Mouse (Mus musculus) kidney, embryonic 16.5 days (tissue): ENCODE results near the gene Kdm5c. TPM values are rescaled to one million over a fixed set of nuclear protein-coding genes. Genes with fewer than 3 reads are reported as not detected.
"Not testable (repeated sequence)": the region's sequence is repeated elsewhere in the genome, so short reads cannot be mapped to it uniquely, and the experiment has no call there.

Source experiments
- ATAC-seq: fragments of 200-750 bp; cut with Nextera tagmentation; 2 replicates; pipeline ENCODE4 v1.8.0; 2017; ENCODE audit warnings: moderate TSS enrichment; ENCODE audit not compliant: low FRiP score, low TSS enrichment
- H3K27ac ChIP-seq: fragments of 300-500 bp; sonication (generic); 2 replicates; pipeline ENCODE4 v1.5.1; 2014; ENCODE audit warnings: low read length
- H3K27me3 ChIP-seq: fragments of 300-500 bp; sonication (generic); 2 replicates; pipeline ENCODE4 v1.6.1; 2014; ENCODE audit warnings: low read length, control low read depth, mixed read lengths; ENCODE audit not compliant: insufficient read depth
- H3K36me3 ChIP-seq: fragments of 300-500 bp; sonication (generic); 2 replicates; pipeline ENCODE4 v1.6.1; 2014; ENCODE audit warnings: low read length, control low read depth, mixed read lengths; ENCODE audit not compliant: insufficient read depth
- H3K4me1 ChIP-seq: fragments of 300-500 bp; sonication (generic); 2 replicates; pipeline ENCODE4 v1.6.1; 2014; ENCODE audit warnings: low read length, control low read depth, mixed read lengths; ENCODE audit not compliant: insufficient read depth
- H3K4me2 ChIP-seq: fragments of 300-500 bp; sonication (generic); replicated peaks from 2 replicates; pipeline ENCODE4 v1.6.1; 2014; ENCODE audit warnings: low read depth, low read length
- H3K4me3 ChIP-seq: fragments of 300-500 bp; sonication (generic); 2 replicates; pipeline ENCODE4 v1.5.1; 2014; ENCODE audit warnings: mild to moderate bottlenecking, low read length
- H3K9ac ChIP-seq: fragments of 300-500 bp; sonication (generic); replicated peaks from 2 replicates; pipeline ENCODE4 v1.6.1; 2014; ENCODE audit warnings: low read length
- H3K9me3 ChIP-seq: fragments of 300-500 bp; sonication (generic); 2 replicates; pipeline ENCODE4 v1.6.1; 2016; ENCODE audit warnings: low read length, control low read depth
- WGBS: fragments of 180-500 bp; shearing (Covaris S2); extraction: QIAGEN DNeasy Blood & Tissue Kit; methylation state at CpG from one replicate; pipeline ENCODE4 v1.1.7; 2014; 5-methylcytosine and 5-hydroxymethylcytosine counted together
- polyA plus RNA-seq: library from polyadenylated mRNA; unstranded; fragments of >200 nt; fragmentation: Nextera tagmentation; extraction: Ambion mirVana; gene quantifications from 2 replicates; pipeline ENCODE4 v1.2.1, GENCODE M21; 2015

The Kdm5c gene
- polyA plus RNA-seq, 1 experiment from 2014 or later, result 51.7 TPM

DNA sequence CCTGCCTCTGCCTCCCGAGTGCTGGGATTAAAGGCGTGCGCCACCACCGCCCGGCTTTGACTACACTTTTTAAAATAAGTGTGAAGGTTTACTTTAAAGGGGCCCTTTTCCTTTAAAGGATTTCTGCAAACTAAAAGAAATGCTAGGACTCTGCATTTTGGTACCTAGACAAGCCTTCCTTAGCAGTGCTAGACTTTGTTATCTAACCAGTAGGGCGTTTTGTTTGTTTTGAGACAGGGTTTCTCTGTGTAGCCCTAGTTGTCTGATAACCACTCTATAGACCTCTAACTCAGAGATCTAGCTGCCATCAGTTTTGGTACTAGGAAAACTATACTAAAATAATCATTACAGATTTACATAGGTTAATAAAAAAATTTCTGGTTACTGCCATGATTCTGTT lies 46.6 kb downstream of the Kdm5c start:
- H3K27me3 ChIP-seq, result no peaks in the 10 kb centered on the region
- 90% methylated on average over 6 of the region's 6 CpGs for WGBS
- H3K4me2 ChIP-seq, result no peak overlapping the region
- no peaks in the 10 kb centered on the region for H3K9me3 ChIP-seq
- no peak for ATAC-seq
- H3K4me3 ChIP-seq, result no peak overlapping the region
- H3K4me1 ChIP-seq, result no peaks in the 10 kb centered on the region
- H3K9ac ChIP-seq, result no peak overlapping the region
- H3K27ac ChIP-seq, result no peak overlapping the region
- peaks cover 19% of the 10 kb centered on the region; the same call in 1 of the 2 replicates for H3K36me3 ChIP-seq

DNA sequence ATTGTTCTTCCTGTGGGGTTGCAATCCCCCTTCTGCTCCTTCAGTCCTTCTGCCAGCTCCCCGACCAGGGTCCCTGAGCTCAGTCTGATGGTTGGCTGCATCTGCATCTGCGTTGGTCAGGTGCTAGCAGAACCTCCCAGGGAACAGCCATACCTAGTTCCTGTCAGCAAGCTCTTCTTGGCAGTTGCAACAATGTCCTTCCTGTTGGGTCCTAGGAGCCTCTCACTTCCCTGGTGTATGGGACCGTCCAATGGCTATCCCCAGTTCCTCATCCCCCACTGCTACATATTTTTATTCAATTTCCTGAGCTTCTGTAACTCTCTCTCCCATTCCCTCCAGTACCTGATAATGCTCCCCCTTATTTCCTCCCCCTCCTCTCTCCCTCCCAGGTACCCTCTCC lies 51.9 kb downstream of the Kdm5c start:
- Histone ChIP-seq H3K27ac (no peak overlapping the region), H3K36me3 (no peaks in the 10 kb centered on the region), H3K27me3 (no peaks in the 10 kb centered on the region), H3K4me2 (no peak overlapping the region), H3K9me3 (no peaks in the 10 kb centered on the region), H3K9ac (no peak overlapping the region), H3K4me3 (no peak overlapping the region), H3K4me1 (no peaks in the 10 kb centered on the region)
- ATAC-seq, result no peak
- 74% methylated on average over 3 of the region's 3 CpGs for WGBS

DNA sequence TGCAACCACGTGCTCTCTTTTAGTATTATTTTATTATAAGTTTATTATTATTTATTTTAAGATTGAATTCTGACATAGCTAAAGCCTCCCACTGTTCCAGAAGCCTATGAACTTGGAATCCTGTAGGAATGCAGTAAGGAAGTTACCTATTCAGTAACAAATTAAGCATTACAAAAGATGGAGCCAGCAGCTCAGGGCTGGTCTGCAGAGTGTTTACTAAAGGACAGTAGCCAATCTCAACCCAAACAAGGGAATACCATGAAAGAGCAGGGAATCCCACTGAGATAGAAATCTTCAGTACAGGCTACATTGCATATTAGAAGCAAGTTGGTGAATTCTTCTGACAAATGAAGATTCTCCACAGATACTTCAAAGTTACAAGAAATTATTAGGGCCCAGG lies 54.2 kb downstream of the Kdm5c start:
- not testable (repeated sequence) for ATAC-seq, H3K9ac ChIP-seq, H3K9me3 ChIP-seq, H3K4me2 ChIP-seq, H3K36me3 ChIP-seq, H3K27me3 ChIP-seq, H3K27ac ChIP-seq, H3K4me3 ChIP-seq, H3K4me1 ChIP-seq
- WGBS, result 63% methylated on average over 1 of the region's 1 CpGs

DNA sequence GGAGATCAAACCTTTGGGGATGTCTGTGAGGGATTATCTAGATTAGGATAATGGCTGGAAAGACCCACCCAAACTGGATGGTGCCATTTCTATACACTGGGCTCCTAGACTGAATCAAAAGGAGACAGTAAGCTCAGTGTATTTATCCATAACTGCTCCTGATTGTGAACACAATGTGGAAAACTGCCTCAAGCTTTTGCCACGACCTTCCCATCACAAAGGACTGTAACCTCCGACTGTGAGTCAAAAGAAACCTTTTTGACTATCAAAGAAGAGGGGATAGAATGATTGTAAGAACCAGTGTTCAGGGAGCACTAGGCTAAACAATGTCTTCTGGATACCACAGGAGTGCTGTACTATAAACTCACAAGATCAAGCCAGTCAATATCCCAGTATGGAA lies 73.4 kb downstream of the Kdm5c start:
- Histone ChIP-seq H3K4me1 (no peaks in the 10 kb centered on the region), H3K4me3 (no peak overlapping the region), H3K4me2 (no peak overlapping the region), H3K36me3 (no peaks in the 10 kb centered on the region), H3K27me3 (no peaks in the 10 kb centered on the region; the same call in 1 of the 2 replicates), H3K27ac (no peak overlapping the region), H3K9me3 (no peaks in the 10 kb centered on the region), H3K9ac (no peak overlapping the region)
- no peak for ATAC-seq
- WGBS, result 80% methylated on average over 2 of the region's 2 CpGs

DNA sequence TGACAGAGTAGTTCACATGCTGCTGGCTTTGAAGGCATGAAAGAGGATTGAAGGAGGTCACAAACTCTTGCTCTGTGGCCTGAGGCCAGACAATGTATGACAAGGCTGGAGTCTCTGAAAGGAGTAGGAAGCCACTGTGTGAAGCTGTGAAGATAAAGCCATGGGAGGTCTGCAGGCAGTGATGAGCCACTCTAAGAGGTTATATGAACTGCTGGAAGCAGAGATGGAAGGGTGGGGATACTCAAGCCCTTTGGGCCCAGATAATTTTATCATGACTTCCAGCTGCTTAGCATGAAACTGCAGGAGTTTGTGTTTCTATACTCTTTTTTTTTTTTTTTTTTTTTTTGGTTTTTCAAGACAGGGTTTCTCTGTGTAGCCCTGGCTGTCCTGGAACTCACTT lies 74.6 kb downstream of the Kdm5c start:
- Histone ChIP-seq H3K9me3 (no peaks in the 10 kb centered on the region), H3K4me2 (no peak overlapping the region), H3K27me3 (no peaks in the 10 kb centered on the region; the same call in 1 of the 2 replicates), H3K9ac (no peak overlapping the region), H3K27ac (no peak overlapping the region), H3K4me1 (no peaks in the 10 kb centered on the region), H3K36me3 (no peaks in the 10 kb centered on the region), H3K4me3 (no peak overlapping the region)
- ATAC-seq, result no peak

DNA sequence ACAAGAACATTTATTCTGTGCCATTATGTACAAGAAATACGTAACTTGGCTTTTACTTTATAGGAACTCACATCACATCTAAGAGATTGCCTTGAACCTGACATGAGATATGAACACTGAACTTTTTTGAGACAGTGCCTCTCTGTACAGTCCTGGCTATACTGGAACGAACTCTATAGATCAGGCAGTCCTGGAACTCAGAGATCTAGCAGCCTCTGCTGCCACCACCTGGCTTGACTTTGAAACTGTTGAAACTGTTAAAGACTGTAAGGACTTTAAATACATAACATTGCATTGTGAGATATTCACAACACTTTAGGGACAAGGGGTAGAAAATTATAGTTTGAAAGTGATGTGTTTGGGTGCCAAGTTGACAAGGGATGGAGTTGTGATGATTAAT lies 75.1 kb downstream of the Kdm5c start:
- Histone ChIP-seq H3K9ac (no peak overlapping the region), H3K27me3 (no peaks in the 10 kb centered on the region; the same call in 1 of the 2 replicates), H3K4me3 (no peak overlapping the region), H3K36me3 (no peaks in the 10 kb centered on the region), H3K27ac (no peak overlapping the region), H3K4me2 (no peak overlapping the region), H3K4me1 (no peaks in the 10 kb centered on the region), H3K9me3 (no peaks in the 10 kb centered on the region)
- 58% methylated on average over 2 of the region's 2 CpGs for WGBS
- no peak for ATAC-seq

DNA sequence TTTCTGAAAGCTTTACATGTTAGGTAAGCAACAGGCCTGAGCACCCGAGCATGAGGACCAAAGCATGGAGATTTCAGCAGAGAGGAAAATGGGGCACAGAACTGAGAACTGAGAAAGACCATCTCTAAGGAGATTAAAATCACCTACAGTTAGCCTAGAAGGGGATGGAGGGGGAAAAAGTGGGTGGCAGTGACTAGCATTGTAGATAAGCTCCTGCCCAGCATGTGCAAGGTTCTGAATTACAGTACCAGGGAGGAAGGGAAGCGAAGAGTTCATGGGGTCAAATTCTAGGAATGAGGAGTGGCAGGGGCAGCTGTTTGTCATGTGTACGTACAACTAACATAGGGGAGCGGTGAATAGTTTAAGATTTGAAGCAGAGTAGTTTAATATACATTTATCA lies 87.7 kb downstream of the Kdm5c start:
- H3K9me3 ChIP-seq, result no peaks in the 10 kb centered on the region
- H3K27me3 ChIP-seq, result peaks cover 3% of the 10 kb centered on the region; the same call in 1 of the 2 replicates
- no peak overlapping the region for H3K4me3 ChIP-seq
- no peak for ATAC-seq
- 81% methylated on average over 4 of the region's 4 CpGs for WGBS
- H3K4me1 ChIP-seq, result no peaks in the 10 kb centered on the region
- H3K36me3 ChIP-seq, result no peaks in the 10 kb centered on the region
- no peak overlapping the region for H3K27ac ChIP-seq
- H3K4me2 ChIP-seq, result no peak overlapping the region
- H3K9ac ChIP-seq, result no peak overlapping the region

DNA sequence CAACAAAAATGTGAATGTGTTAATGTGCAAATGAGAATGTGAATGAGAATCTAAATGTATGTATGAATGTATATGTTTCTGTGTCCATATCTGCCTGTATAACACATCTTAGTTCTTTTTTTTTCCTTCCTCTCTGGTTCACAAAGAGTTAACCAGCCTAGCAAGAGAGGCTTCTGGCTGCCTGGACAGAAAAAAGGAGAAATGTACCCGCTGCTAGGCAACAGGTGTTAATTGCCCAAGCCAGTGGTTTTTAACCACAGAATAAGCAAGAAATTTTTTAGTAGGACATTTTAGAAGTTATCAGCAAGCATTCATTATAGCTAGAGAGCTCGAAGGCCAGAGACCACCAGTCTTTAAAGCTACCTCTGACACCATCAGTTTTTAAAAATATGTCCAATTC lies 90.0 kb downstream of the Kdm5c start:
- Histone ChIP-seq H3K9ac (no peak overlapping the region), H3K36me3 (no peaks in the 10 kb centered on the region), H3K4me1 (peaks cover 6% of the 10 kb centered on the region; the same call in 1 of the 2 replicates), H3K27me3 (peaks cover 16% of the 10 kb centered on the region), H3K4me2 (no peak overlapping the region), H3K9me3 (no peaks in the 10 kb centered on the region), H3K27ac (no peak overlapping the region), H3K4me3 (no peak overlapping the region)
- ATAC-seq, result no peak
- 40% methylated on average over 2 of the region's 2 CpGs for WGBS

DNA sequence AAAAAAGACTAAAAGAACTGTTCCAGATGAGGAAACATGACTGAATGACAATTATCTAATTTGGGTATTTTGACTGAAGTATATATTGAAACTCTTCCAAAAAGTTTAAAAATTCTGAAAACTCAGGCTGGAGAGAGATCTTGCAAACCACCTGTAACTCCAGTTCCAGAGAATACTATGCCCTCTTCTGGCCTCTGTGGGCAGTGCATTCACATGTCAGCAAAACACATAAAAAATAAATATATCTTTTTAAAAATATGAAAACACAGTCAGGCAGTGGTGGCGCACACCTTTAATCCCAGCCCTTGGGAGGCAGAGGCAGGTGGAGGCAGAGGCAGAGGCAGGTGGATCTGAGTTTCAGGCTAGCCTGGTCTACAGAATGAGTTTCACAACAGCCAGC lies 90.8 kb downstream of the Kdm5c start:
- H3K9ac ChIP-seq, result no peak overlapping the region
- 92% methylated on average over 1 of the region's 1 CpGs for WGBS
- peaks cover 20% of the 10 kb centered on the region for H3K27me3 ChIP-seq
- H3K4me3 ChIP-seq, result no peak overlapping the region
- H3K4me2 ChIP-seq, result no peak overlapping the region
- no peaks in the 10 kb centered on the region for H3K36me3 ChIP-seq
- no peak for ATAC-seq
- no peak overlapping the region for H3K27ac ChIP-seq
- peaks cover 6% of the 10 kb centered on the region; the same call in 1 of the 2 replicates for H3K4me1 ChIP-seq
- H3K9me3 ChIP-seq, result no peaks in the 10 kb centered on the region
